In genomic region chr5:136886957-136887356, GRCm38 (mm10) we compare ENCODE assay signal across 13 mouse cellular contexts. TPM values are rescaled to one million over a fixed set of nuclear protein-coding genes. Genes with fewer than 3 reads are reported as not detected.
A peak's percentile ranks its signal among the peaks of the same experiment; 100 is the strongest.
DNase-seq lines count a peak whose midpoint lies in the region; ATAC-seq and TF ChIP-seq lines count a peak whose summit lies in the region.
"Had no signal": no experiment of that assay in that cellular context is flagged by ENCODE, and none has a peak within 500 bp of the region (broad histone marks: within the 10 kb centered on the region; RNA-seq: fewer than 3 reads in every experiment).

No protein-coding gene starts in this region.

- no peak for ATAC-seq in kidney, embryonic 14.5 days (ENCODE audit: low FRiP score, low TSS enrichment)
- no peak for ATAC-seq in liver, embryonic 11.5 days (replicated peaks; ENCODE audit: low FRiP score)
- ATAC-seq: activated CD4-positive, CD25-positive, alpha-beta regulatory T cell, adult 4 months had no signal

- no peaks in the 10 kb centered on the region for H3K27me3 ChIP-seq in kidney, embryonic 14.5 days (ENCODE audit: control insufficient read depth, insufficient read depth, low read length)
- H3K27me3 ChIP-seq in limb, embryonic 10.5 days (ENCODE audit: low read depth, poor library complexity, severe bottlenecking) = no peaks in the 10 kb centered on the region
- H3K27me3 ChIP-seq in liver, embryonic 11.5 days (replicated peaks; ENCODE audit: control insufficient read depth, insufficient read depth, low read length) = peaks cover 28% of the 10 kb centered on the region

- TF ChIP-seq CTCF in gastrocnemius, adult 2 months (IDR thresholded peaks at IDR 0.05) = no peak

- intact Hi-C loops in gastrocnemius, adult 2 months (cut with DNase I) = no loop called here
- intact Hi-C loops in gastrocnemius, postnatal 36 days (cut with DNase I) = loop anchor here (10.0 kb wide), 1 partner anchor 462 kb away; no protein-coding TSS in a partner anchor

- H3K9me3 ChIP-seq in kidney, embryonic 14.5 days (ENCODE audit: control insufficient read depth, low read length) = no peaks in the 10 kb centered on the region
- H3K9me3 ChIP-seq in limb, embryonic 10.5 days (replicated peaks) = no peaks in the 10 kb centered on the region
- no peaks in the 10 kb centered on the region for H3K9me3 ChIP-seq in liver, embryonic 11.5 days (ENCODE audit: control insufficient read depth, low read length)
- H3K9me3 ChIP-seq: liver, embryonic 13.5 days had no signal

- no peaks in the 10 kb centered on the region for H3K36me3 ChIP-seq in kidney, embryonic 14.5 days (ENCODE audit: control insufficient read depth, insufficient read depth, low read length)
- H3K36me3 ChIP-seq in limb, embryonic 10.5 days = no peaks in the 10 kb centered on the region
- H3K36me3 ChIP-seq in liver, embryonic 11.5 days (ENCODE audit: control insufficient read depth, insufficient read depth, low read length) = no peaks in the 10 kb centered on the region
- H3K36me3 ChIP-seq: liver, embryonic 13.5 days had no signal

- DNase-seq in gastrocnemius, adult 2 months = peak; percentile 26
- DNase-seq in gastrocnemius, postnatal 36 days = no peak
- DNase-seq in kidney, adult 9 months = no peak
- DNase-seq in NIH3T3 (ENCODE audit: low read depth) = peak; percentile 37
- DNase-seq in limb, embryonic 10.5 days (ENCODE audit: low spot score) = no peak
- DNase-seq in liver, embryonic 11.5 days (ENCODE audit: low spot score) = no peak
- no peak for DNase-seq in spleen, postnatal 4 days (ENCODE audit: low spot score in 2 of 2)
- DNase-seq: cerebellum, adult 9-10 months; liver, embryonic 13.5 days; right cerebral cortex, adult 18-20 months had no signal

- peak overlapping the region; percentile 23; the same call in 1 of the 2 replicates for H3K9ac ChIP-seq in kidney, embryonic 14.5 days (ENCODE audit: low read depth, low read length)
- no peak overlapping the region for H3K9ac ChIP-seq in liver, embryonic 11.5 days (ENCODE audit: low read depth, low read length)
- H3K9ac ChIP-seq: liver, embryonic 13.5 days had no signal

- no peak overlapping the region for H3K27ac ChIP-seq in gastrocnemius, adult 2 months
- peak overlapping the region; percentile 67; the same call in 1 of the 2 replicates for H3K27ac ChIP-seq in kidney, embryonic 14.5 days (ENCODE audit: low read depth, low read length)
- peak overlapping the region; percentile 82 for H3K27ac ChIP-seq in limb, embryonic 10.5 days
- no peak overlapping the region for H3K27ac ChIP-seq in liver, embryonic 11.5 days (ENCODE audit: low read depth, low read length)
- H3K27ac ChIP-seq: liver, embryonic 13.5 days; macrophage had no signal

- no peak overlapping the region; the same call in 1 of the 2 replicates for H3K4me2 ChIP-seq in kidney, embryonic 14.5 days (replicated peaks; ENCODE audit: low read depth, low read length)
- H3K4me2 ChIP-seq in liver, embryonic 11.5 days = no peak overlapping the region
- H3K4me2 ChIP-seq: liver, embryonic 13.5 days had no signal

- H3K4me3 ChIP-seq in gastrocnemius, adult 2 months = no peak overlapping the region
- H3K4me3 ChIP-seq in kidney, embryonic 14.5 days (ENCODE audit: low read length) = no peak overlapping the region
- H3K4me3 ChIP-seq in limb, embryonic 10.5 days = no peak overlapping the region
- H3K4me3 ChIP-seq in liver, embryonic 11.5 days (ENCODE audit: low read depth, low read length) = no peak overlapping the region
- H3K4me3 ChIP-seq: liver, embryonic 13.5 days had no signal

- WGBS in kidney, embryonic 14.5 days = 27% methylated on average over 7 of the region's 7 CpGs
- 43% methylated on average over 7 of the region's 7 CpGs for WGBS in limb, embryonic 10.5 days
- 45% methylated on average over 7 of the region's 7 CpGs for WGBS in liver, embryonic 11.5 days

- peaks cover 23% of the 10 kb centered on the region for H3K4me1 ChIP-seq in kidney, embryonic 14.5 days (ENCODE audit: control insufficient read depth, insufficient read depth, low read length)
- H3K4me1 ChIP-seq in limb, embryonic 10.5 days = peaks cover 44% of the 10 kb centered on the region
- H3K4me1 ChIP-seq in liver, embryonic 11.5 days (replicated peaks; ENCODE audit: control insufficient read depth, insufficient read depth, low read length) = peaks cover 2% of the 10 kb centered on the region; the same call in 1 of the 2 replicates

RNA-seq across cellular contexts. Expression of gene Col26a1, which starts 3.9 kb away (rescaled TPM):
- total RNA-seq in gastrocnemius, adult 2 months (2021) = 1 to 10 TPM; 1.4 to 2.1 TPM
- 1 to 10 TPM; 2.3 to 4.1 TPM for total RNA-seq in gastrocnemius, postnatal 36 days (2021)
- 37.5 and 44.0 TPM in 2 replicates for polyA plus RNA-seq in kidney, embryonic 14.5 days (2014; fragmentation: Nextera tagmentation; extraction: Ambion mirVana)
- polyA plus RNA-seq in limb, embryonic 10.5 days (2016; fragmentation: Nextera tagmentation; extraction: Ambion mirVana) = 128 TPM in 2 replicates
- 9.1 and 9.8 TPM in 2 replicates for polyA plus RNA-seq in liver, embryonic 11.5 days (2014; fragmentation: Nextera tagmentation; extraction: Ambion mirVana)
- polyA plus RNA-seq: activated CD4-positive, CD25-positive, alpha-beta regulatory T cell, adult 4 months; macrophage had no signal

RNA-seq across cellular contexts. Expression of gene Ift22, which starts 21.0 kb away (rescaled TPM):
- total RNA-seq in gastrocnemius, adult 2 months (2021) = 1 to 10 TPM; 5.4 to 5.8 TPM
- 1 to 10 TPM; 4.2 to 5.9 TPM for total RNA-seq in gastrocnemius, postnatal 36 days (2021)
- polyA plus RNA-seq in kidney, embryonic 14.5 days (2014; fragmentation: Nextera tagmentation; extraction: Ambion mirVana) = 85.0 and 86.7 TPM in 2 replicates
- 73.6 and 84.0 TPM in 2 replicates for polyA plus RNA-seq in limb, embryonic 10.5 days (2016; fragmentation: Nextera tagmentation; extraction: Ambion mirVana)
- polyA plus RNA-seq in liver, embryonic 11.5 days (2014; fragmentation: Nextera tagmentation; extraction: Ambion mirVana) = 28.5 and 32.4 TPM in 2 replicates

Comparison
In these comparisons a context has a peak if more than half of its experiments do, and no peak if none do; other contexts are left out.
1. DNase-seq: peak in gastrocnemius, adult 2 months (single experiment) and NIH3T3 (single experiment); none in gastrocnemius, postnatal 36 days (0 of 2), kidney, adult 9 months (single experiment), limb, embryonic 10.5 days (single experiment), liver, embryonic 11.5 days (single experiment) and spleen, postnatal 4 days (0 of 2).
2. H3K27ac ChIP-seq: peak in kidney, embryonic 14.5 days (single experiment) and limb, embryonic 10.5 days (single experiment); none in gastrocnemius, adult 2 months (single experiment) and liver, embryonic 11.5 days (single experiment).